ENCODE assay signal across 9 mouse cellular contexts in the genomic region with DNA sequence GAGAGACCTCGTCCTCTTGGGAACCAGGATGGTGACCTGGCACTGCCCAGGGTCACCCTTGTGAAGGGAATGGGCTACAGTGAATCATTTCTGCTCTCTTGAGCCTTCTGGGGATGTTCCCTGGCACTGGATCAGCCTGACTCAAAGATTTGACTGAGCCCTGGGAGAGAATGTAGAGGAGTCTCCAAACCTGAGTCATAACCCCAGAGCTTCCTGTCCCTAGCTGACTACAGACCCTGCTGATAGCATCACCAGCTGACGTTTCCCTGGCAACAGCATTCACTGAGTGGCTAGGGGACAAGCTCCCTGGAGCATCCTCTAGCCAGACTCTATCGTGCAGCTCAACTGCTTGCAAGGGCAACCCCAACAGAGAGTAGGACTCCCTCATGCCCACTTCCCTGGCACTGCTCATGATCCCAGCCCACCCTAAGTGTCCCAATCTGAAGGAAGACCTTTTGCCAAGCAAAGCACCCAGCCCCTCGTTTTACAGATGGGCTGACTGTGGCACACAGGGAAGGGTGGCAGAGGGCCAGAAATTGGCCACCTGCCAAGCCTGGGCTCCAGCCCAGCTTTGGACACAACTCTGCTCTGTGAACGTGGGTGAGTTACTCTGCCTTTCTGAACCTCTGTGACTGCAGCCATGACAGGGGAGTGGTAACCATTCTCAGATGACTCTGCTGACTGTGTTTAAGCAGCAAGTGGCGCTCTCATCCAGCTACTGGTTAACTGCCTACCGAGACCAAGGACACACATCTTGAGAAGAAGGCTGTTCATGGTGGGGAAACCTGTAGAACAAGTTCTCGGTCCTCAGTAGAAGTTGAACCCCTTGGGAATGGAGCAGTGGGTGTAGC. TPM values are rescaled to one million over a fixed set of nuclear protein-coding genes. Genes with fewer than 3 reads are reported as not detected.
DNase-seq lines count a peak whose midpoint lies in the region; ATAC-seq and TF ChIP-seq lines count a peak whose summit lies in the region.
"Had no signal": no experiment of that assay in that cellular context is flagged by ENCODE, and none has a peak within 500 bp of the region (broad histone marks: within the 10 kb centered on the region; RNA-seq: fewer than 3 reads in every experiment).

No protein-coding gene starts in this region.

- H3K4me2 ChIP-seq in hindbrain, postnatal 0 days (ENCODE audit: low read depth, low read length) = no peak overlapping the region
- H3K4me2 ChIP-seq in lung, postnatal 0 days (replicated peaks; ENCODE audit: low read depth, low read length) = no peak overlapping the region

- ATAC-seq in hindbrain, postnatal 0 days = peak; percentile 79
- ATAC-seq in lung, postnatal 0 days = peak; percentile 84

- TF ChIP-seq CTCF in hindbrain, postnatal 0 days (IDR thresholded peaks at IDR 0.05; ENCODE audit: low read depth) = no peak
- TF ChIP-seq CTCF in lung, postnatal 0 days (IDR thresholded peaks at IDR 0.05) = peak; percentile 58

- DNase-seq in left cerebral cortex, postnatal 4 days = peak; percentile 85
- DNase-seq in left cerebral cortex, postnatal 14 days (ENCODE audit: low spot score in 2 of 2) = no peak
- peak; percentile 98 for DNase-seq in Muller cell, postnatal 12 days (ENCODE audit: inconsistent ontology term)
- DNase-seq in cerebellum, postnatal 10 days = peak; percentile 84 to 90
- DNase-seq in hindbrain, postnatal 0 days (ENCODE audit: low spot score) = peak; percentile 69
- DNase-seq in lung, postnatal 0 days (ENCODE audit: low spot score) = peak; percentile 91
- no peak for DNase-seq in left cerebral cortex, adult 8-10 months (ENCODE audit: low spot score in 2 of 2)
- DNase-seq in right cerebral cortex, adult 18-20 months = no peak

- intact Hi-C loops in left cerebral cortex, postnatal 4 days (cut with DNase I) = loop anchor here (5.0 kb wide), 1 partner anchor 376 kb away; no protein-coding TSS in a partner anchor
- intact Hi-C loops in left cerebral cortex, postnatal 14 days (cut with DNase I) = no loop called here

- H3K27ac ChIP-seq in hindbrain, postnatal 0 days = no peak overlapping the region
- H3K27ac ChIP-seq in lung, postnatal 0 days (ENCODE audit: low read length) = no peak overlapping the region

- no peaks in the 10 kb centered on the region for H3K9me3 ChIP-seq in hindbrain, postnatal 0 days (ENCODE audit: low read length)
- no peaks in the 10 kb centered on the region for H3K9me3 ChIP-seq in lung, postnatal 0 days (ENCODE audit: low read length)
- H3K9me3 ChIP-seq: embryonic facial prominence, embryonic 13.5 days had no signal

- H3K4me1 ChIP-seq in hindbrain, postnatal 0 days (ENCODE audit: insufficient read depth, low read length) = peaks cover 12% of the 10 kb centered on the region; the same call in 1 of the 2 replicates
- peaks cover 11% of the 10 kb centered on the region for H3K4me1 ChIP-seq in lung, postnatal 0 days (ENCODE audit: insufficient read depth, low read depth, low read length)

- H3K9ac ChIP-seq in hindbrain, postnatal 0 days (replicated peaks; ENCODE audit: low read length) = 0 out of 2 replicates have a peak overlapping the region, but pooled peaks have one; percentile 5
- H3K9ac ChIP-seq in lung, postnatal 0 days (replicated peaks; ENCODE audit: low read depth) = no peak overlapping the region
- H3K9ac ChIP-seq: embryonic facial prominence, embryonic 13.5 days had no signal

- 35% methylated on average over 8 of the region's 8 CpGs for WGBS in hindbrain, postnatal 0 days
- WGBS in lung, postnatal 0 days = 38% methylated on average over 8 of the region's 8 CpGs

- no peaks in the 10 kb centered on the region for H3K36me3 ChIP-seq in hindbrain, postnatal 0 days (ENCODE audit: insufficient read depth, low read length)
- H3K36me3 ChIP-seq in lung, postnatal 0 days (ENCODE audit: insufficient read depth, low read length) = no peaks in the 10 kb centered on the region
- H3K36me3 ChIP-seq: embryonic facial prominence, embryonic 13.5 days had no signal

- H3K4me3 ChIP-seq in hindbrain, postnatal 0 days (ENCODE audit: low read length) = no peak overlapping the region
- no peak overlapping the region for H3K4me3 ChIP-seq in lung, postnatal 0 days (ENCODE audit: low read depth, low read length)
- H3K4me3 ChIP-seq: embryonic facial prominence, embryonic 13.5 days had no signal

- H3K27me3 ChIP-seq in hindbrain, postnatal 0 days (ENCODE audit: insufficient read depth, low read length) = no peaks in the 10 kb centered on the region
- no peaks in the 10 kb centered on the region for H3K27me3 ChIP-seq in lung, postnatal 0 days (replicated peaks; ENCODE audit: insufficient read depth, low read length)
- H3K27me3 ChIP-seq: embryonic facial prominence, embryonic 13.5 days had no signal

- peak; percentile 51; the same call in 1 of the 2 replicates for TF ChIP-seq EP300 in lung, postnatal 0 days (IDR thresholded peaks at IDR 0.05)

RNA-seq across cellular contexts. Expression of a gene that starts 10.9 kb away (rescaled TPM):
- 1 to 10 TPM; 3.3 to 4.8 TPM for total RNA-seq in left cerebral cortex, postnatal 4 days (2021)
- 1 to 10 TPM; 2.4 to 2.7 TPM for total RNA-seq in left cerebral cortex, postnatal 14 days (2021)
- 3.5 and 3.8 TPM in 2 replicates for total RNA-seq in hindbrain, postnatal 0 days (2014; rRNA removed)
- polyA plus RNA-seq in hindbrain, postnatal 0 days (2015; fragmentation: Nextera tagmentation; extraction: Ambion mirVana) = 2.6 and 3.0 TPM in 2 replicates
- 22.9 and 24.6 TPM in 2 replicates for polyA plus RNA-seq in lung, postnatal 0 days (2015; fragmentation: Nextera tagmentation; extraction: Ambion mirVana)
- 1 to 10 TPM; 2.4 to 3.9 (median 3.2) TPM for total RNA-seq in left cerebral cortex, adult 8-10 months (2022)

RNA-seq across cellular contexts. Expression of a gene that starts 17.1 kb away (rescaled TPM):
- total RNA-seq in left cerebral cortex, postnatal 4 days (2021) = 10 to 100 TPM; 16.4 to 17.5 TPM
- 10 to 100 TPM in 1 of 2 experiments, 1 to 10 TPM in 1; 6.7 to 11.1 TPM for total RNA-seq in left cerebral cortex, postnatal 14 days (2021)
- total RNA-seq in hindbrain, postnatal 0 days (2014; rRNA removed) = 2.8 and 5.3 TPM in 2 replicates
- polyA plus RNA-seq in hindbrain, postnatal 0 days (2015; fragmentation: Nextera tagmentation; extraction: Ambion mirVana) = 8.6 and 8.8 TPM in 2 replicates
- polyA plus RNA-seq in lung, postnatal 0 days (2015; fragmentation: Nextera tagmentation; extraction: Ambion mirVana) = 49.2 and 52.3 TPM in 2 replicates
- 10 to 100 TPM in 1 of 4 experiments, 1 to 10 TPM in 3; 7.2 to 12.2 (median 9.2) TPM for total RNA-seq in left cerebral cortex, adult 8-10 months (2022)

RNA-seq across cellular contexts. Expression of a gene that starts 47.0 kb away (rescaled TPM):
- total RNA-seq in left cerebral cortex, postnatal 4 days (2021) = 100 to 1,000 TPM; 159 to 181 TPM
- total RNA-seq in left cerebral cortex, postnatal 14 days (2021) = 100 to 1,000 TPM; 165 to 173 TPM
- 43.4 and 52.4 TPM in 2 replicates for total RNA-seq in hindbrain, postnatal 0 days (2014; rRNA removed)
- polyA plus RNA-seq in hindbrain, postnatal 0 days (2015; fragmentation: Nextera tagmentation; extraction: Ambion mirVana) = 21.6 and 23.9 TPM in 2 replicates
- polyA plus RNA-seq in lung, postnatal 0 days (2015; fragmentation: Nextera tagmentation; extraction: Ambion mirVana) = 0.08 TPM in 1 of 2 replicates, not detected in the other
- total RNA-seq in left cerebral cortex, adult 8-10 months (2022) = 100 to 1,000 TPM; 191 to 234 (median 223) TPM

RNA-seq across cellular contexts. Expression of a gene that starts 59.4 kb away (rescaled TPM):
- 10 to 100 TPM; 15.9 to 18.1 TPM for total RNA-seq in left cerebral cortex, postnatal 4 days (2021)
- 10 to 100 TPM; 16.5 to 16.6 TPM for total RNA-seq in left cerebral cortex, postnatal 14 days (2021)
- total RNA-seq in hindbrain, postnatal 0 days (2014; rRNA removed) = 14.8 and 18.1 TPM in 2 replicates
- 13.6 and 16.4 TPM in 2 replicates for polyA plus RNA-seq in hindbrain, postnatal 0 days (2015; fragmentation: Nextera tagmentation; extraction: Ambion mirVana)
- 5.9 and 8.3 TPM in 2 replicates for polyA plus RNA-seq in lung, postnatal 0 days (2015; fragmentation: Nextera tagmentation; extraction: Ambion mirVana)
- total RNA-seq in left cerebral cortex, adult 8-10 months (2022) = 10 to 100 TPM; 14.9 to 20.6 (median 18.7) TPM

Comparison
In these comparisons a context has a peak if more than half of its experiments do, and no peak if none do; other contexts are left out.
1. DNase-seq: peak in left cerebral cortex, postnatal 4 days (single experiment), Muller cell, postnatal 12 days (single experiment), cerebellum, postnatal 10 days (2 of 2), hindbrain, postnatal 0 days (single experiment) and lung, postnatal 0 days (single experiment); none in left cerebral cortex, postnatal 14 days (0 of 2), left cerebral cortex, adult 8-10 months (0 of 2) and right cerebral cortex, adult 18-20 months (single experiment).